Mouse (Mus musculus) bone marrow macrophage, adult 2 months (primary cell): ENCODE results near the gene Trappc6a. TPM values are rescaled to one million over a fixed set of nuclear protein-coding genes. Genes with fewer than 3 reads are reported as not detected.
A peak's percentile ranks its signal among the peaks of the same experiment; 100 is the strongest.

ENCODE experiments used
- H3K27ac ChIP-seq: 2 replicates; pipeline ENCODE4 v1.5.1; 2012; ENCODE audit warnings: low read depth, low read length; ENCODE audit not compliant: insufficient read depth
- H3K4me1 ChIP-seq: 2 replicates; pipeline ENCODE4 v1.6.1; 2012; ENCODE audit warnings: low read length; ENCODE audit not compliant: control insufficient read depth, insufficient read depth
- H3K4me3 ChIP-seq: 2 replicates; pipeline ENCODE4 v1.5.1; 2012; ENCODE audit warnings: mild to moderate bottlenecking, low read length, moderate library complexity; ENCODE audit not compliant: insufficient read depth
- CTCF ChIP-seq: IDR thresholded peaks from 2 replicates; pipeline ENCODE4 v1.5.1; 2012; ENCODE audit warnings: low read depth, mild to moderate bottlenecking, low read length, moderate library complexity
- POLR2A ChIP-seq: IDR thresholded peaks from 2 replicates; pipeline ENCODE4 v1.6.1; 2012; ENCODE audit warnings: mild to moderate bottlenecking, low read depth, low read length, borderline replicate concordance
- polyA plus RNA-seq: library from polyadenylated mRNA; stranded (reverse); fragments of >200 nt; gene quantifications from 2 replicates; pipeline ENCODE4 v1.2.4, GENCODE M21; 2012; ENCODE audit not compliant: missing spikeins, insufficient read depth, insufficient read length

Gene Trappc6a
- polyA plus RNA-seq, 1 experiment, result 51.4 TPM

- Histone ChIP-seq H3K4me1 (peaks cover 8% of the 10 kb centered on the region), H3K4me3 (no peak overlapping the region), H3K27ac (no peak overlapping the region)
- TF ChIP-seq POLR2A (no peak), CTCF (no peak)
These were observed 11.8 kb downstream of the Trappc6a start for GRCm38 (mm10) chr7:19520032-19520431.

DNA sequence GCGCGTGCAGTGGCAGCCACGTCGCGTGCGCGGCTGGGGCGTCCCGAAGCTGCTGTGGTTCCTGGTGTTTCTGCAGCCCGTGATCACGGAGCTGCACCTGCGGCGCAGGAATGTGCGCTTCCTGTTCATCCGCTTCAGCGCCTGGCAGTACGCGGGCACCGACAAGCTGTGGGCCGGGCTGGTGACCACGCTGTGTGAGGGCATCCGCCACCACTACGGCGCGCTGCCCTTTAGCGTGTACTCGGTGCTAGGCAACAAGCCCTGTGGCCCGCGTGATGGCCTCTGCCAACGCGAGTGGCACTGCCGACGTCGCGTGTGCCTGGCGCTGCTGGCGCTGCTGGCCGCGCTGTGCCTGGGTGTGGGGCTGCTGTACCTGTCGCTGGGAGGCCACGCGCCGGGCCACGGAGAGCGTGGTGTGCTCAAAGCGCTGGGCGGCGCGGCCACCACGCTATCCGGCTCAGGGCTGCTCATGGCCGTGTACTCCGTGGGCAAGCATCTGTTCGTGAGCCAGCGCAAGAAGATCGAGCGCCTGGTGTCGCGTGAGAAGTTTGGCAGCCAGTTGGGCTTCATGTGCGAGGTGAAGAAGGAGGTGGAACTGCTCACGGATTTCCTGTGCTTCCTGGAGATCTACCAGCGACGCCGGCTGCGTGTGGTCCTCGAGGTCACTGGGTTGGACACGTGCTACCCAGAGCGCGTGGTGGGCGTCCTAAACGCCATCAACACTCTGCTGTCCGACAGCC lies 15.0 kb downstream of the Trappc6a start:
- TF ChIP-seq POLR2A (no peak), CTCF (no peak)
- peak overlapping the region; percentile 39 for H3K4me3 ChIP-seq
- H3K27ac ChIP-seq, result no peak overlapping the region
- peaks cover 6% of the 10 kb centered on the region for H3K4me1 ChIP-seq

GRCm38 (mm10) chr7:19523757-19524419 lies 15.7 kb downstream of the Trappc6a start:
- Histone ChIP-seq H3K4me1 (peaks cover 2% of the 10 kb centered on the region; the same call in 1 of the 2 replicates), H3K27ac (no peak overlapping the region), H3K4me3 (peak overlapping the region; percentile 39)
- TF ChIP-seq CTCF (peak; percentile 29; the same call in 1 of the 2 replicates), POLR2A (no peak)

GRCm38 (mm10) chr7:19524420-19525104 lies 16.4 kb downstream of the Trappc6a start:
- Histone ChIP-seq H3K27ac (no peak overlapping the region), H3K4me1 (peaks cover 2% of the 10 kb centered on the region; the same call in 1 of the 2 replicates), H3K4me3 (no peak overlapping the region)
- no peak for TF ChIP-seq POLR2A
- TF ChIP-seq CTCF, result no peak

DNA sequence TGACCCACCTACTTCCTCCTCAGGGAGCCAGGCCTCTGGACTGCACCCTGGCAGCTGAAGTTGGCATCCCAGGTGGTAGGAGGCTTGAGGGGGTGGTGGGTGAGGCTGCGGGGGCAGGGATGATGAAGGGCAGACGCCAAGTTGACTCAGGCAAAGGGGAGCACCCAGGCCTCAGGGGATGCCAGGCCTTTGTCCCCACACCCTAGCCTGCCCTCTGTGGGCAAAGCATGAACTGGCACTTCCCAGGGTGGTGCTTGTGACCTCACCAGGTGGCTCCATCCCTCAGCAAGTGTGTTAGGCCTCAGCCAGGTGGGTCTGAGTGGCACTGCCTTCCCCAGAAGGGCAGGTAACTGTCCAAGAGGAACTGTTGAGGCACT lies 16.9 kb downstream of the Trappc6a start:
- Histone ChIP-seq H3K4me3 (no peak overlapping the region), H3K27ac (no peak overlapping the region), H3K4me1 (peaks cover 2% of the 10 kb centered on the region; the same call in 1 of the 2 replicates)
- 0 out of 2 replicates have a peak, but pooled peaks have one; percentile 13 for TF ChIP-seq CTCF
- TF ChIP-seq POLR2A, result no peak

DNA sequence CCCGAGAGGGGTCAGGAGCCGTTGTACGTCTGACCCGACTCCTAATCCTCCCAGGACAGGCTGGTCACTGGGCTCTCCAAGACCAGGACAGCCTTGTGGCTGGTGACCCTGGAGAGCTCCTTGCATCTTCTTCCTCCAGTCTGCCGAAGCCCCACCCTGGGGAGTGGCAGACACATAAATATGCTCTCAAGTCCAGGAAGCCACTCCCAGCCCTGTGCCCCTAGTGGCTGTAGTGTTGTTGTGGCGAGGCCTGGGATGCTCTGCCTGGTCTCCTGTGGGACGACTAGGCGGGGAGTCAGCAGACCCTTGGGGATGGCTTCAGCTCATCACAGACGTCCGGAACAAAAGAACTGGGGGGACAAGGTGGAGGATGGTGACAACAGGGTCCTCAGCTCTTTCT lies 22.9 kb downstream of the Trappc6a start:
- TF ChIP-seq CTCF, result no peak
- TF ChIP-seq POLR2A, result no peak

DNA sequence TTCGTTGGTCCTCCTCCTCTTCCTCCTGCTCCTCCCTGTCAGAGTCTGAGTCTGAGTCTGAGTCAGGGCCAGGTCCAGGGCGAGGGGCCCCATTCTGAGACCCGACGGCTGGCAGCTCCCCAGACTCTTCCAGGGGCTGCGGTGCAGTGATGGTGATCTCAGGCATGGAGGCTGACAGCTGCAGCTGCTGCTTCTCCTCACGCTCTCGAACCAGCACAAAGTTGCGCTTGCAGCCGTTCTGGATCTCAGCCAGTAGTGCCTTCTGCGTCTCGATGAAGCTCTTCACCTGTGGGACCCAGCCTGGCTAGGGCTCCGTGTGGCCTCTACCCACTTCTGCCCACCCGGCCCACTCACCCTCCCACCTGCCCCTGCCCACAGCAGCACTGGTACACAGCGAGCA lies 24.0 kb downstream of the Trappc6a start:
- Histone ChIP-seq H3K27ac (no peak overlapping the region), H3K4me3 (no peak overlapping the region), H3K4me1 (no peaks in the 10 kb centered on the region)
- no peak for TF ChIP-seq POLR2A
- no peak for TF ChIP-seq CTCF

More for the DNA sequence above, 22.9 kb downstream of the Trappc6a start:
- H3K27ac ChIP-seq, result no peak overlapping the region
- H3K4me3 ChIP-seq, result no peak overlapping the region
- H3K4me1 ChIP-seq, result no peaks in the 10 kb centered on the region

GRCm38 (mm10) chr7:19534676-19535075 lies 26.5 kb downstream of the Trappc6a start:
- Histone ChIP-seq H3K4me3 (no peak overlapping the region), H3K27ac (no peak overlapping the region), H3K4me1 (no peaks in the 10 kb centered on the region)
- TF ChIP-seq POLR2A, result no peak
- TF ChIP-seq CTCF, result no peak

DNA sequence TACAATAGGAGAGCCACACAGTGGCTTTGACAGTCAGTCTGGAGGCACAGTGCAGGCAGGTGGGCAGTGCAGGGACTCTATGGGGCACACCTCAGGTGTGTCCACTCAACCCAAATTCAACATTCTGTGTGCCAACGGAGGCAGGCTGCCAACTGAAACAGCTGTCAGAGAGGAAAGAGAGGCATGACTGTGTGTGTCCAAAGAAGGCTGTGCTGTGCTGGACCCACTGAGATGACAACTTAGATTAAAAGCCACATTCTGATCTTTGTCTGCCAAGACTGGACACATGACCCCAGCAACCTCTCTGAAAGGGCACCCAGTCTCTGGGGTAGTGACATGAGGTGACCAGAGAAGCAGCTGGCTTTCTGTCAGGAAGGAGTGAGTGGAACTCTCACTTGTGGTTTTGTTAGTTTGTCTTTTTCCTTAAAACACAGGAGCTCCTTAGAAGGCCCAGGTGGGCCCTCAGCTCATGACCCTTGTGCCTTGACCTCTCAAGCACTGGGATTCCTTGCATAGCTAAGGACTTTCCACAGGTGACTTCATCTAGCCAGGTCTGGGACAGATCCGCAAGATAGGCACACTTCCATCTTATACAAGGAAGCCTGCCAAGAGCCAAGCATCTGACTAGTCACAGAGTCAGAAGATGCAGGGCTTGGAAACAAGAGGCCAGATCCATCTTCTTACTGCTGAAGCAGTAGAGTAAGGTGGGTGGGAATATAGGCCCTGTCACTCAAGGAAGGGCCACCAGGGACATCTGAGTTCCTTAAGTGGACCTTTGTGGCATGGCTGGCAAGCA lies 32.8 kb downstream of the Trappc6a start:
- H3K27ac ChIP-seq, result no peak overlapping the region
- TF ChIP-seq CTCF (no peak), POLR2A (no peak)
- no peak overlapping the region for H3K4me3 ChIP-seq
- H3K4me1 ChIP-seq, result no peaks in the 10 kb centered on the region
